Mouse (Mus musculus): ENCODE data around the gene D430041D05Rik.

- no peak for TF ChIP-seq CTCF (IDR thresholded peaks at IDR 0.05; ENCODE audit: borderline replicate concordance, insufficient read depth, low read length)
- no peak for TF ChIP-seq POLR2A (IDR thresholded peaks at IDR 0.05; ENCODE audit: low read depth, low read length)
Observed at GRCm38 (mm10) chr2:104331261-104331660, 79.6 kb downstream of the D430041D05Rik start.
